Mouse (Mus musculus): ENCODE measurements around the gene Myoz2.

DNA sequence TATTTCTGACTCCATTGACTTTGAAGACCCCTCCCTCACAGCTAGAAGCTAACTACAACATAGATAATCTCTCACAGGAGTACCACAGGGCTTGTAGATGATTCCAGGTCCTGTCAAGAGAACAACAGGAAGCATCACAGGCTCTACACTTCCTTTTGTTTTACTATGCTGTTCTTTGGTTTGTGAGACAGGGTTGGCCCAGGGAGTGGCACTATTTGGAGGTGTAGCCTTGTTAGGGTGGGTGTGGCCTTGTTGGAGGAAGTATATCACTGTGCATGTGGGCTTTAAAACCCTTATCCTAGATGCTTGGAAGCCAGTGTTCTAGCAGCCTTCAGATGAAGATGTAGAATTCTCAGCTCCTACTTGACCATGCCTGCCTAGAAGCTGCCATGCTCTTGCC, 40.2 kb upstream of the Myoz2 start:
- TF ChIP-seq CTCF (IDR thresholded peaks at IDR 0.05; ENCODE audit: low read depth, low read length) = no peak
- TF ChIP-seq POLR2A (IDR thresholded peaks at IDR 0.05; ENCODE audit: borderline replicate concordance, low read depth, low read length) = no peak

Measured in bone marrow macrophage, adult 2 months (primary cell).